Mouse (Mus musculus) bone marrow, adult 2 months (tissue): Measurements from ENCODE around the gene Actr3. TPM values are rescaled to one million over a fixed set of nuclear protein-coding genes. Genes with fewer than 3 reads are reported as not detected.
A peak's percentile ranks its signal among the peaks of the same experiment; 100 is the strongest.

ENCODE experiments used
- H3K27ac ChIP-seq: fragments of 200-500 bp; 2 replicates; pipeline ENCODE4 v1.5.1; 2012; ENCODE audit warnings: low read depth, mild to moderate bottlenecking, control low read depth, inconsistent platforms, low read length; ENCODE audit not compliant: control insufficient read depth, poor library complexity, insufficient read depth
- H3K4me1 ChIP-seq: fragments of 200-500 bp; 2 replicates; pipeline ENCODE4 v1.6.1; 2011; ENCODE audit warnings: low read length; ENCODE audit not compliant: control insufficient read depth, insufficient read depth
- H3K4me3 ChIP-seq: fragments of 200-500 bp; replicated peaks from 2 replicates; pipeline ENCODE3; 2011; ENCODE audit warnings: mild to moderate bottlenecking, low read depth, low read length, control low read depth; ENCODE audit not compliant: control insufficient read depth
- CTCF ChIP-seq: fragments of 200-500 bp; IDR thresholded peaks from 2 replicates; pipeline ENCODE4 v1.5.1; 2011; ENCODE audit warnings: low read length, control low read depth; ENCODE audit not compliant: control insufficient read depth, insufficient read depth
- POLR2A ChIP-seq: fragments of 200-500 bp; IDR thresholded peaks from 2 replicates; pipeline ENCODE4 v1.6.1; 2011; ENCODE audit warnings: low read depth, mild to moderate bottlenecking, control low read depth, low read length, borderline replicate concordance; ENCODE audit not compliant: control insufficient read depth
- WGBS: fragments of 180-500 bp; shearing (Covaris S2); methylation state at CpG from one replicate; pipeline ENCODE4 v1.1.7; 2018; 5-methylcytosine and 5-hydroxymethylcytosine counted together
- polyA plus RNA-seq: library from polyadenylated mRNA; stranded (reverse); fragments of >200 nt; gene quantifications from 2 replicates; pipeline ENCODE4 v1.2.4, GENCODE M21; 2011; ENCODE audit warnings: low replicate concordance; ENCODE audit not compliant: missing spikeins, insufficient read depth, insufficient read length

Gene Actr3
- polyA plus RNA-seq, 1 experiment = 154 TPM

- Histone ChIP-seq H3K4me1 (peaks cover 3% of the 10 kb centered on the region), H3K4me3 (peak overlapping the region; percentile 52), H3K27ac (no peak overlapping the region)
- TF ChIP-seq POLR2A (no peak), CTCF (no peak)
- WGBS = 35% methylated on average over 4 of the region's 4 CpGs
These were observed 4.2 kb downstream of the Actr3 start for GRCm38 (mm10) chr1:125431286-125431685.

GRCm38 (mm10) chr1:125430737-125431136 is 4.8 kb downstream of the Actr3 start:
- TF ChIP-seq CTCF (no peak), POLR2A (no peak)
- H3K27ac ChIP-seq = peak overlapping the region; percentile 4; the same call in 1 of the 2 replicates
- 14% methylated on average over 7 of the region's 7 CpGs for WGBS
- H3K4me3 ChIP-seq = peak overlapping the region; percentile 8
- peaks cover 3% of the 10 kb centered on the region for H3K4me1 ChIP-seq

GRCm38 (mm10) chr1:125429984-125430383 is 5.5 kb downstream of the Actr3 start:
- WGBS = 47% methylated on average over 4 of the region's 4 CpGs
- Histone ChIP-seq H3K4me3 (no peak overlapping the region), H3K27ac (no peak overlapping the region), H3K4me1 (peaks cover 3% of the 10 kb centered on the region)
- TF ChIP-seq POLR2A = no peak
- TF ChIP-seq CTCF = no peak

GRCm38 (mm10) chr1:125428315-125428714 is 7.2 kb downstream of the Actr3 start:
- Histone ChIP-seq H3K4me3 (no peak overlapping the region), H3K4me1 (peaks cover 3% of the 10 kb centered on the region), H3K27ac (no peak overlapping the region)
- TF ChIP-seq CTCF (no peak), POLR2A (no peak)
- WGBS = 44% methylated on average over 2 of the region's 2 CpGs

GRCm38 (mm10) chr1:125426387-125427045 is 9.0 kb downstream of the Actr3 start:
- Histone ChIP-seq H3K4me1 (peaks cover 3% of the 10 kb centered on the region; the same call in 1 of the 2 replicates), H3K27ac (no peak overlapping the region), H3K4me3 (no peak overlapping the region)
- TF ChIP-seq POLR2A = no peak
- no peak for TF ChIP-seq CTCF
- 5% methylated on average over 2 of the region's 2 CpGs for WGBS

GRCm38 (mm10) chr1:125419906-125420305 is 15.6 kb downstream of the Actr3 start:
- 16% methylated on average over 2 of the region's 2 CpGs for WGBS
- peaks cover 1% of the 10 kb centered on the region; the same call in 1 of the 2 replicates for H3K4me1 ChIP-seq
- TF ChIP-seq POLR2A (no peak), CTCF (no peak)
- no peak overlapping the region for H3K4me3 ChIP-seq
- no peak overlapping the region for H3K27ac ChIP-seq

GRCm38 (mm10) chr1:125418732-125419131 is 16.8 kb downstream of the Actr3 start:
- Histone ChIP-seq H3K27ac (no peak overlapping the region), H3K4me3 (no peak overlapping the region), H3K4me1 (peaks cover 1% of the 10 kb centered on the region; the same call in 1 of the 2 replicates)
- no peak for TF ChIP-seq CTCF
- no peak for TF ChIP-seq POLR2A
- 78% methylated on average over 4 of the region's 4 CpGs for WGBS

- WGBS = 85% methylated on average over 6 of the region's 6 CpGs
- TF ChIP-seq POLR2A (no peak), CTCF (no peak)
- H3K4me1 ChIP-seq = no peaks in the 10 kb centered on the region
- H3K27ac ChIP-seq = no peak overlapping the region
- no peak overlapping the region for H3K4me3 ChIP-seq
These were observed 28.3 kb downstream of the Actr3 start for GRCm38 (mm10) chr1:125407220-125407619.
